Mouse (Mus musculus): ENCODE measurements around the gene Ptprm.

The Ptprm gene

GRCm38 (mm10) chr17:66801831-66802687, 552.2 kb downstream of the Ptprm start:
- in situ Hi-C loops (cut with MboI; ENCODE audit: low sequenced_read_pairs) = no loop called here

GRCm38 (mm10) chr17:66800231-66800630, 554.0 kb downstream of the Ptprm start:
- in situ Hi-C loops (cut with MboI; ENCODE audit: low sequenced_read_pairs) = no loop called here

- in situ Hi-C loops (cut with MboI; ENCODE audit: low sequenced_read_pairs) = no loop called here
These were observed 568.1 kb downstream of the Ptprm start for GRCm38 (mm10) chr17:66786166-66786565.

GRCm38 (mm10) chr17:66785586-66785985, 568.7 kb downstream of the Ptprm start:
- in situ Hi-C loops (cut with MboI; ENCODE audit: low sequenced_read_pairs) = no loop called here

- in situ Hi-C loops (cut with MboI; ENCODE audit: low sequenced_read_pairs) = no loop called here
These were observed 570.7 kb downstream of the Ptprm start for GRCm38 (mm10) chr17:66783601-66784000.

GRCm38 (mm10) chr17:66783075-66783492, 571.2 kb downstream of the Ptprm start:
- in situ Hi-C loops (cut with MboI; ENCODE audit: low sequenced_read_pairs) = no loop called here

- in situ Hi-C loops (cut with MboI; ENCODE audit: low sequenced_read_pairs) = no loop called here
These were observed 572.3 kb downstream of the Ptprm start for GRCm38 (mm10) chr17:66781910-66782309.

- in situ Hi-C loops (cut with MboI; ENCODE audit: low sequenced_read_pairs) = no loop called here
These were observed 575.2 kb downstream of the Ptprm start for GRCm38 (mm10) chr17:66779026-66779425.

GRCm38 (mm10) chr17:66769365-66770363, 584.6 kb downstream of the Ptprm start:
- in situ Hi-C loops (cut with MboI; ENCODE audit: low sequenced_read_pairs) = no loop called here

- in situ Hi-C loops (cut with MboI; ENCODE audit: low sequenced_read_pairs) = no loop called here
These were observed 585.5 kb downstream of the Ptprm start for GRCm38 (mm10) chr17:66768689-66769275.

GRCm38 (mm10) chr17:66766166-66766565, 588.1 kb downstream of the Ptprm start:
- in situ Hi-C loops (cut with MboI; ENCODE audit: low sequenced_read_pairs) = no loop called here

GRCm38 (mm10) chr17:66764435-66764834, 589.8 kb downstream of the Ptprm start:
- in situ Hi-C loops (cut with MboI; ENCODE audit: low sequenced_read_pairs) = no loop called here

GRCm38 (mm10) chr17:66762716-66763115, 591.5 kb downstream of the Ptprm start:
- in situ Hi-C loops (cut with MboI; ENCODE audit: low sequenced_read_pairs) = no loop called here

GRCm38 (mm10) chr17:66761326-66762296, 592.6 kb downstream of the Ptprm start:
- in situ Hi-C loops (cut with MboI; ENCODE audit: low sequenced_read_pairs) = no loop called here

- in situ Hi-C loops (cut with MboI; ENCODE audit: low sequenced_read_pairs) = no loop called here
These were observed 597.2 kb downstream of the Ptprm start for GRCm38 (mm10) chr17:66757025-66757511.

GRCm38 (mm10) chr17:66756500-66756899, 597.8 kb downstream of the Ptprm start:
- in situ Hi-C loops (cut with MboI; ENCODE audit: low sequenced_read_pairs) = no loop called here

GRCm38 (mm10) chr17:66755191-66755654, 599.0 kb downstream of the Ptprm start:
- in situ Hi-C loops (cut with MboI; ENCODE audit: low sequenced_read_pairs) = no loop called here

- in situ Hi-C loops (cut with MboI; ENCODE audit: low sequenced_read_pairs) = no loop called here
These were observed 599.9 kb downstream of the Ptprm start for GRCm38 (mm10) chr17:66754208-66754865.

- in situ Hi-C loops (cut with MboI; ENCODE audit: low sequenced_read_pairs) = no loop called here
These were observed 602.5 kb downstream of the Ptprm start for GRCm38 (mm10) chr17:66751746-66752145.

Data from CH12F3 (cell line).